Mouse (Mus musculus) cerebellum, adult 18-20 months (tissue): Measurements from ENCODE around the gene Fzr1.

Source experiments
- DNase-seq, 2 experiments: peaks; one replicate each; pipeline ENCODE4 v3.0.0; 2021

The Fzr1 gene

DNA sequence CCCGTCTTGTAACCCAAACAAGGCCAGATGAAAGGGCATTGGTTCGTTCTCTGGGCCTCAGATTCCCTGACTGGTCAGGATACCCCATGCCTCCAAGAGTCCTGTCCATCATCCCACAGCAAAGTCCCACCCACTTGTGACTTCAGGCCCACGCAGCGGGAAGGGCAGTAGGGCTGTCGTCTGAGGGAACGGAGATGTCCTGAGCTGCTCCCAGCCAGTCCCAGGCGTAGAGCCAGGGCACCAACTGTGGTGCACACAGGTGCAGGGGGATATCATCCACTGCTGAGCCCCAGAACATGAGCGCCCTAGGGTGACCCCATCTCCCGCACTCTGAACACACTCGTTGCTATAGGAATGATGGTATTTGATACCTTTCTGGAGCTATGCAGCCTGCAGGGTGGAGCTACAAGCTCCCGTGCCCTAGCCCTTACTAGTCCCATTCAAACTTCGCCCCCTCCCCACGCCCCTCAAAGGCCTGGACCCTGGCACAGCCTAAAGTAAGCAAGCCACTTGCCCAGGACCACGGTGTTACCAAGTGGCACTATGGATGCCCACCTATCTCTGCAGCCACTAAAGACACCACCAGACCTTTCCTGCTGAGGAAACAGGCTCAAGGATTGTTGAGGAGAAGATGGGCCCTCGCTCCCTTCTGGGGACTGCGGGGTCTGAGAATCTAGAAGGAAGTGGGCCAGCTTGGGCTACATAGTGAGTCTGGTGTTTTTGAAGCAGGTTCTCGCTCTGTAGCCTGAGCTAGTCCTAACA is 37.4 kb upstream of the Fzr1 start:
- DNase-seq, result no peak

DNA sequence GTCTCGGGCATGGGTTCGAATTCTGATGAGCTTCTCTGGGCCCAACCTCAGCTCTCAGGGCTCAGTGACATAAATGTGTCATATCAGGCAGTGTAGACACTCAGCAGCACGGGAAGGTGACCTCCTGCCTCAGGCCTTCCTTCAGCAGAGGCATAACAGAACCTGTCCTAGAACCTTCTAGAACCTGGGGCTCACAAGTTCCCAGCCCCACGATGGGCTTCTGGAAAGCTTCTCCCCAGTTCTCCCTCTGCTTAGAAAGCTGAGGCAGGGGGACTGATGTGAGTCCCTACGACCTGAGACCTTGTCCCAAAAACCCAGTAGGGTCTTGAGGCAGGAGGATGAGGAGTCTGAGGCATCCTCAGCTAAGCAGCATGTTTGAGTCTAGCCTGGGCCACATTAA is 36.8 kb upstream of the Fzr1 start:
- no peak for DNase-seq

DNA sequence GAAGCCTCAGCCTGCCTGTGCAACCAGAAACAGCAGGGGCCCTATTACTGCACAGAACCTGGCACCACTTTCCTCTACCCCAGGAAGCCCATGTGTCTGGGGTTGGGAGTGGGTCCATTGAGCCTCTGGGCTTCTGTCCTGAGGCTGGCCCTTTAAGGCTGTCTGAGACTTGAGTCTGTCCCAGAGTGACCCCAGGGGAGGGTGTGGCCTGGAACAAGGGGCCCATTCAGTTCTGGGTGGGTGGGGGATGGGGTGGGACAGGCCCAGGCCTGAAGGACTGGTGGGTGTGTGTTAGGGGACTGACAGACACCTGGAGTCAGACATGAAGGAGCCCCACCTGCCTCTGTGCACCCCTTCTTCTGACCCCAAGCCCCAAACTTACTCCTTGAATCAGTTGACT is 36.4 kb upstream of the Fzr1 start:
- DNase-seq, result no peak

DNA sequence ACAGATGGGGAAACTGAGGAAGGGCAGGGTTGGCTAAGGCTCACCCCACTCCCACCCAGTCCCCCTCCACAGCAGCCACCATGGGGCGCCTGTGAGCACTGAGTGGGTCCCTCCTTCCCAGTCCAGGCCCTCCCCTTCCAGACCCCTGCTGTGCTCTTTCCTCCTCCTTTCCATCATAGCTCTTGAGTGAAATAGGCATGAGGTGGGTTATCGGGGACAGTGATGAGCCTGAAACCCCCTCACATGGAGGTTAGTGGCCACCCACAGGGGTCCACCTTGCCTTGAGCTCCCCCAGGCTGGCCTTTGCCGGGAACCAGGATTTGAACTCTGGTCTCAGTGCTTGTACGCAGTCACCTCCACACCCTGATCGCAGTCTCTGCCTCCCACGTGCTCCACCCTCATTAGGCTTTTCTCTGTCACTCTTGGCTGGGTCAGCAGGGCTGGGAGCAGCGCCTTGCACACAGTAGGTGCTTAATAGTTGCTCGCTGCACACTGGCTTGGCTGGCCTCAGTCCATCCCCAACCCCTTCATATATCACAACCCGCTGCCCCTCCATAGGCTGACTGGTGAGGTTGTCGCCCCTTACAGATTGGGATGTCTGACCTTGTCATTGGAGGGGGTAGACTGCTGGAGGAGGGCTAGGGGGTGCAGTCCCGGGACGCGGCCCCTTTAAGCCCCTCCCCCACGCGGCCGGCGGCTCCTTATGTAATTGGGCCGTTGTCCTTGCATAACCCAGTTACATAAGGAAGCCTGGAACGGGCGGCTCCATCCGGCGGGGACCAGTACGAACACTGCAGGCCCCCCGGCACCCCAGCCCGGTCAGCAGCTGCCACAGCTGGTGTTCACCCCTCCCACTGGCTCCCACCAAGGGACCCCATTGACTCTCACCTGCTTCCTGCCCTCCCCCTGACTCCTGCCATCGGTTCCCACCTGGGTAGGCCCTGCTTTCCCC is 35.3 kb upstream of the Fzr1 start:
- DNase-seq, result peak; percentile 76 to 88

DNA sequence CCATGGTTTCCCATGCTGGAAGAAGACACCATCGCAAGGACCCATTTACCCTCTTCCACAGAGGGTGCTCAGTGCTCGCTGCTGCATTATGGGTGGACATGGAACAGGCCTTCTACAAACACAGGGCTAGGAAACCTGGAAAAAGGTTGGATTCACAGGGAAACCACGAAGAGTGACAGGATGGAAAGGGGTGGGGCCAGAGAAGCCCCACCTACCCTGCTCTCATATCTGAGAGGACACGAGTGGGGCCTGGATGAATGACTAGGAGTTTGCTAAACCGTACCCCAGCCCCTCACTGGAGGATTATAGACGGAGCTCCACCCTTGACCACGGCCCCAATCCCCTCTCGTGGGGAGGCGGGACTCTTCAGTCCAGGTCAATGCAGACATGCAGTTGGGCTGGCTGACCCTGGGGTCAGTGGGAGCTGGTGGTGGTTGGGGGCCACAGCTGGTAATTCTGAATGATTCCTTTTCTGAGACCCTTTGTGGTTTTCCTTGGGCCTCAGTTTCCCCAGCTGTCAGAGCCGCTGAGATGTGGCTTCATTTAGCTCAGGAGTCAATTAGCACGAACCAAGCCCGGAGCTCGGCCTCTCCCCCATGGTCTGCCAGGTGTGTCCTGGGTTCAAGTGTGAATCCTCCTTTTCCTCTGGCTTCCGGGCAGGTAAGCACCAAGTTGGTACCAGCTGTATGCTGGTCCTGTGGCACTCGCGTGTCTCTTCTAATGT is 34.4 kb upstream of the Fzr1 start:
- DNase-seq, result no peak

DNA sequence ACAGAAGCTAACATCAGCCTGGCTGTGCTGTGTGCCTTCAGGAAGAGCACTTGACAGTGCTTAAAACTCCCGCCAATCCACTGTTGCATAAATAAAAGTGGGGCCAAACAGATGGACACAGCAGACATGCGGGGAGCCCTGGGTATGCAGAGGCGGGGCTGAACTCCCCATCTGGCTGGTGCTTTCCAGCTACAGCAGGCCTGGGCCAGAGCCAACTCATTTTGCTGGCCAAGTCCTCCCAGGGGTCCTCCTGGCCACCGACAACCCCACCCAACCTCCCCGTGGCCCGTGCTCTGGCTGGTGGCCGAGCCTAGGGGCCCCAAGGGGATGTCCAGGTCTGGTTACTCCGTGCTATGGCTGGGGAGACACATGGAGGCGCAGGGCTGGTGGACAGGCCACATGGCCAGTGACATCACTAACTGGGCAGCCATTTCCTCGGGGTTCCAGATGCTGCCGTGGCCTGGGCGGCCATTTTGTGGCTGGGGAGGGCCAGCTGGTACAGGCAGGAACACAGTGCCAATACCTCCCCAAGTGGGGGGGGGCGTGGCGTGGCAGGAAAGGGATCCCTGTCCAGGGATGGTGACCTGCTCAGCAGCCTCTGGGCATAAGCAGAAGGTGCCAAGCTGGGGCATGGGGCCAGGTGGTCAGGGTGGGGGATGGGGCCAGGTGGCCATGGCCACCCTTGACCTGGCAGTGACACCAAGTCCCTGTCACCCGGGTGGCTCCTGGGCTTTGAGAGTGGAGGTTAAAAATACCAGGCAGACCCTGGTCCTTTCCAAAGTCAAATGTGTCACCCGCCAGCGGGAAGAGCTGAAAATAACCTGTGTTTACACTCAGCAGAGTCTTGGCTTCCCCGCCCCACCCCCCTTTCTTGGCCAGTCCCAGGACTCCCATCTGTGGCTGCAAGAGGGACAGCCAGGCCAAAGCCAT is 33.4 kb upstream of the Fzr1 start:
- DNase-seq, result peak; percentile 83 to 89

DNA sequence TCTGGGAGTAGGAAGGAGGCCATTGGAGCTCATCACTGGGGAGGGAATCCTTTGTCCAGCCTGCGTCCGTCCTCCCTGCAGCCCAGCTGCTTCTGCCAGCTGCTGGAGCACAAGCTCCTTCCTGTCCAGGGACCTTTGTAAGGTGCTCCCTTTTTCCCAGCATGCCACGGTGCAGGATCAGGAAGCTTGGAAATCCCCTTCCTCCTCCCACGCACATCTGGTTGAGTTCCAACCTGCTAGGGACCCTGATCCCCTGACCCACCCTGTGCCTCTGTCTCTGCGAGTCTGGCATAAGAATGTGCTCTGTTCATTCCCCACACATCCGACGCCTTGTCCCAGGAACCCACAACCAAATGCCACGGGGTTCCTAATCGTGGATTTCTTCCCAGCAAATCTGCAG is 32.7 kb upstream of the Fzr1 start:
- DNase-seq, result no peak

DNA sequence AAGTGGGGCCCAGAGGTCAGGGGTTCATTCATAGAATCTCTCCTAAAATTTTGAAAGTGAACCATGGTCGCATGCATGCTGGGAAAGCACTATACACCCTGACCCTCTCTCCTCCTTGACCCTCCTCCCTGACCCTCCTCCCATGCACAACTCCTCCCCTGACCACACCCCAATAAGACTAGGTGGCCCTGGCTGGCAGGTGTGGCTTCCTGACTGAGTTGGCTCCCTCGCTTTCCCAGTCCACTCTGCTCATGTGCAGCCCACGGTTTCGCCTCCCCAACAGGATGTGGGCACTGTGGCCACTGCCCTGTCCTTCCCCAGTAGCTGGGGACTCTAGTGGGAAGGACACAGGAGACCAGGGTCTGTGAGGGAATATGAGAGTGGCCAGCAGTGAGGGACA is 32.0 kb upstream of the Fzr1 start:
- DNase-seq, result no peak

DNA sequence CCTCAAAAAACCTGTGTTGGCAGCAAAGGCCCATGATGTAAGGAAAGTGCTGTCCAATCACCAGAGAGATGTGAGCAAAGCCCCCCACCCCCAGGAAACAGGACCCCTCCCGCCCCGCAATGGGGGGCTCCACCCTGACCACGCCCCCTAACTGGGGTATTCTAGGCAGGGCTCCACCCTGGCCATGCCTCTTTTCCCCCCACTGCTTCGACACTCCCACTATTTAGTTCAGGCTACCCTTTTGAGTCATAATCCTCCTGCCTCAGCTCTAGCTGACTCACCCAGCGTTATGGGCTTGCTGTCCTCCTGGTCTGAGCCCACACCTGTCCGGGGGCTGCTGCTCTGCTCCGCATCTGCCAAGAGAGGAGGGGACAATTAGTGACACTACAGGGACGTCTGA is 31.0 kb upstream of the Fzr1 start:
- no peak for DNase-seq

DNA sequence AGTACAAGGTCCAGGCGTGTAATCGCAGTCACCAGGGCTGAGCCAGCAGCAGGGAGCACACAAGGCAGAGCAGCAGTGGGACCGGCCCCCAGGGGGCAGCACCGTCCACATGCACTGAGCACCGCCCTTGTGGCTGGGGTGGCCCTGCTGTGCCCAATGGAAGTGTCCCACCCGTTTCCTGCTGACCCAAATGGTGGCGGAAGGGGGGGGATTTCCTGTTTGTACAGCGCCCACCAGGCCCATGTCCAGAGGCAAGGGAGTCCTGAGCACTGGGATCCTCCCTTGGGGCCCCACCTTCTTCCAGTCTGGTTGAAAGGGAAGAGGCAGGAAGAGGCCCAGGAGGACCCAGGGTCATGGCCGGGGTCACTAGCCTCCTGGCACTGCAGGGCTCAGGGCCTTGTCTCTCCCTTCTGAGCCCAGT is 30.6 kb upstream of the Fzr1 start:
- peak; percentile 71 to 77 for DNase-seq

DNA sequence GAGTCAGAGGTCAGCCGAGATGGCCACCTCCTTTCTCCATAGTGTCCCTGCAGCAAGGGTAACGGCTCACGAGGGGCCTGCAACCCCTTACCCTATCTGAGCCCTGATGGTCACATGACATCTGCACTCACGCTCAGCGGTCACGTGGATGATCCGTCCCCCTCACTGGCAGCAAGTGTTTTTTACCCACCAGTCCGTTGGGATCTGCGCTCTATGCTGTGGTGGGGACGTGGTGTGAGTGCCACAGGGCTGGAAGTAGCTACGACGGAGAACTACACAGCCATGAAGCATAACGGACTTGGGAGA is 30.1 kb upstream of the Fzr1 start:
- no peak for DNase-seq

DNA sequence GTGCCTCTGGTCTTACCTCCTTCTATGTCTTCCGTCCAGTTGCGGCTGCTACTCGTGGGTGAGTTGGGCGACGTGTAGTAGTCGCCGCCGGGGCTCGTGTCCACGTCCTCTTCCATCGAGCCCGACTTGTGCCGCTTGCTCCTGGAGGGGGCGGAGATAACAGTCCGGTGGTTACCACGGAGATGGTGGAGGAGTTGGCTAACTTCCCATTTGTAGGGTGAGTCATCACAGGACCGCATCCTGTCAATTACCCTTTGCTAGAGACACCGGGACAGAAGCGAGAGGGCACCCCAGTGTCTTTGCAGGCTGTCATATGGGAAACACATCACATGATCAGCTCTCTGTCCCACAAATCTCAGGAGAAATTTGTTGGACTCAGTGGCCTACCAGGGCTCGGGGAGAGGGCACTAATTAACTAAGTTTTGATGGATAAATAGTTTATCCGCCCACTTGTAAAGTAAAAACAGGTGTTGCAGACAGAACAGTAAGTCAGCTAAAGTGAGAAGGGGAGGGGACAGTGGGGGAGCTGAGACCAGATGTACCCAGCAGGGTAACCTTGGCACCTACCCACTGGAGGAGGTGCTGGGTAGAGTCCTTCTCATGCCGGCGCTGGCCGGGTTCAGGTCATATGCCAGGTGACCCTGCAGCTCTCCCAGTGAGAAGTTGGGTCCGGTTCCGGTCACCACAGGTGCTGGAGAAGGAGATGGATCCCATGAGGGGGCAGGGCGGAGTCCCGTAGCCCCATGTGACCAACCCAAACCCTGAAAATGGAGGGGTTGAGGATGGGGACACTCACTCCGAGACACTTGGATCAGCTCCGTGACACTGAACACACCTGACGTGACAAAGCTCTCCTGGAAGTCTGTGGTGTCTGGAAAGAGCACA is 29.5 kb upstream of the Fzr1 start:
- DNase-seq, result peak; percentile 83 to 89

DNA sequence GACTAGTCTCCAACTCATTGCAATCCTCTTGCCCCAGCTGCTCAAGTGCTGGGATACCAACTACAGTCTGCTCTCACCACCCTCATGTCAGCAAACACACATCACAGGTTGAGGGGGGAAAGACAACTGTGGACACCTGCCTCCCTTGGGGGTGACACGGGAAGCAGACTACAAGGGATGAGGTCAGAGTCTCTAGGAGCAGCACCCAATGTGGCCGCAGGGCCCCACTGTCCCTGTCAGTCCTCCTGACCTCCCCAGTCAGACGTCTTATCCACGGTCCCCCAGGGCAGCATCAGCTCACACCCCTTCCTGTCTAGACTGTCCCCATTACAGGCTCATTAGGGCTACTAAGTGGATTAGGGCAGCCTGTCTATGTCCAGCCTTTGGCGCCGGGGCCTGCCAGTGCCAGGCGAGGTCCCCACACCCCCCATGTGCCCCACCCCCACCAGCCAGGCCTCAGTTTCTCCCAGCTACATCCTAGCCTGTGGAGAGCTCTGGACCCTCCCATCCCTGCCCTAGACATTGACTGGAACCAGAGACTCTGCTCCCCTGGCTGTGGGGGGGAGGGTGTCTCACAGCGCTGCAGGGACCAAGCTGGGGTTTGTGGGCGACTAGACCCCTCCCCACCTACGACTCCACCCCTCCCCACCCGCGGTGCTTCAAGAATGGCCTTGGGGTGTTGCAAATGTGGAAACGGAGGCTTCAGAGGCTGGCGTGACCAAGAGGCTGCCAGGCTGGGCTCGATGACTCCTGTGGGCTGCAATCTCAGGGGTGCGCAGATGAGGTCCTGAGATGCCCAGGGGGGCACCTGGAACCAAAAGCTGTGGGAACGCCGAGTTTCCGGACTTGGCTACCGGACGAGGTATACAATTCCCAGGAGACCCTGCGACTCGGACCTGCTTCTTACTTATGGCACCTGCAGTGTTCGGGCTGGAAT is 28.5 kb upstream of the Fzr1 start:
- DNase-seq, result no peak

DNA sequence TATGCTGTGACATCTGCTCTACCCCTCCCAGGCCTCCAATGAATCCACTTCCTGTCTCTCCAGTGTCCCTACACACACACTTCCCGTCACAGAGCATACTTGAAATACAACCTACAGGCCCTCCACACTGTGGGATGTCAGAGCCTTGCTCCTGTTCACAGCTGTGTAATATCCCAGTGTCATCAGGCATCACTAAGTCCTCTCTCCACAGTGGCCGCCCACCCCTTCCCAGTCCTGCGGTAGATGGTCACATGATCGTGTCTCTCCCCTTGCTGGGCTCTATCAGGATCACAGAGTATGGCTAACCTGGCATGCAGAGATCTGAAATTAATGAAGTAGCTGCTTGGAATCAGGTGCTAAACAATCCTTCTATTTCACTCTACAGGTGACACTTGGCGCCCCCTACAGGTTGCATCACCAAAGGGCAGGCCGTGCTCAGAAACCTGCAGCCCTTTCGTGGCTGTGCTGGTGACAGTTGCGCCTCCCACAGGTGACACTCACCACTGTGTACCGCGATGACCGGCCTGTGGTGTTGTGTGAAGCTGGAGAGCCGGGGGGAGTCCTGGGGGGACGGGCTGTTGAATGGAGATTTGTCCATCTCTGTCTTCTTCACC is 27.4 kb upstream of the Fzr1 start:
- DNase-seq, result peak; percentile 86 to 87

DNA sequence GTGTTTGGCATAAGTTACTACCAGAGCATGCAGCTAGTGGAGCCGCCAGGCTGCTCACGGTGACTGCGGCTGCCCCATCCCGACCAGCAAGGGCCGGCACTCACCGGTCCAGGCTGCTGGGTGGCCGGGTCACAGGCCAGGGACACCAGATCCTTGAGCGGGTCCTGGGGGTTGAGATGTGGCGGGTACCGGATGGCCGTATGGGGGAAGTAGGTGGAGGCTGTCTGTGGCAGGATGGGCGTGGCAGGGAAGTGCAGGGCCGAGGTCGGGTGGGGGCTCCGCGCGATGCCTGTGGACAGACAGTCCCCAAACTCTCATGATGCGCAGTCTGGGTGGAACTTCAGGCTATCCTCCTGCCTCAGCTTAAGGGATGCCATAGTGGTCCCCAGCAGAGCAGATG is 26.4 kb upstream of the Fzr1 start:
- DNase-seq, result no peak

DNA sequence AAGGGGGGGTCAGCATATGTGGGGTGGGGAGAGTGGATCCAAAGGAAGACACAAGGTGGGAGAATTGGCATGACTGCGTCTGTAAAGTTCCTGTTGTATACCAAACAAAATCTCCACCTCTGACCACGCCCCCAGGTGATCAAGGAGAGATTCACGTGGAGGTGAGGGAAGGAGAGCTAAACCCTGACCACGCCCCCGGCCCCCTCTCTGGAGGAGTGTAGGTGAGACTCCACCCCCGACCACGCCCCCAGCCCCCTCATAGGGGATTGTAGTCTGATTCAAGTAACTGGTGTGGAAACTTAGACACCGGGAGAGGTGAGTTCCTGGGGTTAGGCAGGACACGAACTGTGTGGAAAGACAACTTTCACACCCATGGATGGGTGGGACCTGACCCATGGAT is 25.8 kb upstream of the Fzr1 start:
- no peak for DNase-seq

DNA sequence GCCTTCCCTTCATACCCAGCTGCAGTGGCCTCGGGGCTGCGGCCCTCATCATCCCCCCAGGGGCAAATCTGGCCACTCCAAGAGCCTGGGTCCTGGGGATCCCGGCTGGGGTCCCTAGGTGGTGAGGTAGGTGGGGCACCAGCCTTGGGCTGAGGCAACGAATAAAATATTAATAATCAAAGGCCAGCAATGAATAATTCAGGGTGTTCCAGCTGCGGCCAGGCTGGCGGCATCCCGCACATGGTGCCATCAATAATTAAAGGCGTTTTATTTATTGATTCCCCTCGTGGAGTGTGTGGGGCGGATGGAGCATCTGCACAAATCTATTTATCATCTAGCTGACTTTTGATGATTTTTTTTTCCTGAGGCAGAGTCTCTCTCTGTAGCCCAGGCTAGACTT is 25.2 kb upstream of the Fzr1 start:
- no peak for DNase-seq

DNA sequence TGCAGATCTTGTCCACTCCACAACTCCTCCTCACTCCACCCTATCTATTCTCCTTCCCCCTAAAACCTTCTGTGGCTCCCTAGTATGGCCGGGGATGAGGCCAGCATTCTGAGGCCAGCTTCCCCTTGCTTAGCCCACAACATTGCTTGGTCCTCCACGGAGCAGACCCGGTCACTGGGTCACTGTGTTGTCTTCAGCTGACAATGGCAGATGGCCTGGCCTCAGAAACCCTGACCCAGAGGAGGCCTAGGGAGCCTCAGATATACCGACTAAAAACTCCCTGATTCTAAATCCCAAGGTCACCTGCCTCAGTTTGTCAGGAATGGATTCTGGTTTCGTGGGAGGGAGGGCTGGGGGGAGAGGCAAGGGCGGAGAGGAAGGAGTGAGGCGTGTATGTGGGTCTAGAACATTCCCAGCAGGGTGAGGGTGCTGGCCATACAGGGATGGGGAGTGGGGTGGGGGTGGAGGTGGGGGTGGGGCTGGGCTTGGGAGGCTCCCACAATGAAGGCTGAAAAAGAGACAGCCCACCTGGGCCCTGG is 24.0 kb upstream of the Fzr1 start:
- peak in 1 of 2 experiments; percentile 62 for DNase-seq

DNA sequence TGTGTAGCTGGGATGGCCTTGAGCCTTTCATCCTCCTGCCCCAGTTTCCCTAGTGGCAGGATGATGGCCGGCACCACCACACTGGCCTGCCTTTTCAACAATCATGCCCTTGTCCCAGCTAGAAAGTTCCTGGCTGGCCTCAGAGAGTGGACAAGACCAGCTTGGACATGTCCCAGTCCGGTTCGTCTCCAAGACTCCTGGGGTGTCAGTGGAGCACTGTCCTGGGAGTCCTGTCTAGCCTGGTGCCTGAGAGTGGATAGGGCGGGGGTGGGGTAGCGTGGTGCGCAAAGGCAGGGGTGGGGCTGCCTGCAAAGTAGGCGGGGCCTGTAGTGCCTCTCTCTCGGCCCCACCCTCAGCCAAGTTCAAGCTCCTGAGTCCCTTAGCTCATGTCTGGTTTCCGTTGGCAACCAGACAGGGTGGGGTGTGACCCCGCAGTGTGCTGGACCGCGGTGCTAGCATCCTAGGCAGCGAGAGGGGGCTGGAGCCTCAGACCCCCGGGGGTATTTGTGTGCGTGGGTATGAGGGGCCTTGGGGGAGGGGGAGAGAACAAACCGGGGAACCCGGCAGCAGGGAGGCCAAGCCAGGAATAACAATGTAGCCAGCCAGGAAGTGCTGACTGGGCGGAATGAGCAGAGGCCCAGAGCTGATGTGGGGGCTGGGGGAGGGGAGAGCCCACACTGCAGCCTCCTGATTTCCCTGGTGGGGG is 23.4 kb upstream of the Fzr1 start:
- DNase-seq, result peak; percentile 68 to 69
